Mouse (Mus musculus) embryonic fibroblast, embryonic 13.5 days (primary cell): ENCODE data around the gene Cd79b. TPM values are rescaled to one million over a fixed set of nuclear protein-coding genes. Genes with fewer than 3 reads are reported as not detected.
A peak's percentile ranks its signal among the peaks of the same experiment; 100 is the strongest.

ENCODE experiments used
- H3K27ac ChIP-seq: 2 replicates; pipeline ENCODE4 v1.5.1; 2012; ENCODE audit warnings: low read length, control low read depth, inconsistent platforms; ENCODE audit not compliant: insufficient read depth
- H3K4me1 ChIP-seq: 2 replicates; pipeline ENCODE4 v1.6.1; 2011; ENCODE audit warnings: low read length; ENCODE audit not compliant: control insufficient read depth, insufficient read depth
- H3K4me3 ChIP-seq: 2 replicates; pipeline ENCODE4 v1.5.1; 2011; ENCODE audit warnings: mild to moderate bottlenecking, control low read depth, low read length; ENCODE audit not compliant: insufficient read depth
- CTCF ChIP-seq: IDR thresholded peaks from 2 replicates; pipeline ENCODE4 v1.5.1; 2011; ENCODE audit warnings: mild to moderate bottlenecking, control low read depth, low read length, moderate library complexity, borderline replicate concordance; ENCODE audit not compliant: insufficient read depth
- POLR2A ChIP-seq: IDR thresholded peaks from 2 replicates; pipeline ENCODE4 v1.6.1; 2011; ENCODE audit warnings: low read depth, mild to moderate bottlenecking, control low read depth, low read length, moderate library complexity
- polyA plus RNA-seq: library from polyadenylated mRNA; stranded (reverse); fragments of >200 nt; gene quantifications from 2 replicates; pipeline ENCODE4 v1.2.4, GENCODE M21; 2011; ENCODE audit warnings: low read depth; ENCODE audit not compliant: missing spikeins, insufficient read length

Gene Cd79b
- polyA plus RNA-seq, 1 experiment: not detected

- no peak for TF ChIP-seq POLR2A
- no peak for TF ChIP-seq CTCF
- H3K4me1 ChIP-seq: no peaks in the 10 kb centered on the region
- H3K27ac ChIP-seq: no peak overlapping the region
- H3K4me3 ChIP-seq: no peak overlapping the region
Observed at GRCm38 (mm10) chr11:106338870-106339269, 24.3 kb upstream of the Cd79b start.

- Histone ChIP-seq H3K4me3 (no peak overlapping the region), H3K4me1 (no peaks in the 10 kb centered on the region), H3K27ac (no peak overlapping the region)
- TF ChIP-seq POLR2A (no peak), CTCF (no peak)
Observed at GRCm38 (mm10) chr11:106338029-106338428, 23.5 kb upstream of the Cd79b start.

- Histone ChIP-seq H3K4me3 (no peak overlapping the region), H3K4me1 (no peaks in the 10 kb centered on the region), H3K27ac (no peak overlapping the region)
- TF ChIP-seq CTCF (no peak), POLR2A (no peak)
Observed at GRCm38 (mm10) chr11:106334066-106334465, 19.5 kb upstream of the Cd79b start.

GRCm38 (mm10) chr11:106332458-106332857, 17.9 kb upstream of the Cd79b start:
- Histone ChIP-seq H3K27ac (no peak overlapping the region), H3K4me3 (no peak overlapping the region), H3K4me1 (no peaks in the 10 kb centered on the region)
- no peak for TF ChIP-seq CTCF
- TF ChIP-seq POLR2A: no peak

GRCm38 (mm10) chr11:106329682-106330081, 15.1 kb upstream of the Cd79b start:
- H3K4me1 ChIP-seq: no peaks in the 10 kb centered on the region
- H3K4me3 ChIP-seq: no peak overlapping the region
- TF ChIP-seq POLR2A (no peak), CTCF (no peak)
- no peak overlapping the region for H3K27ac ChIP-seq

- Histone ChIP-seq H3K27ac (no peak overlapping the region), H3K4me3 (no peak overlapping the region), H3K4me1 (no peaks in the 10 kb centered on the region)
- TF ChIP-seq CTCF: no peak
- TF ChIP-seq POLR2A: no peak
Observed at GRCm38 (mm10) chr11:106329128-106329527, 14.6 kb upstream of the Cd79b start.

GRCm38 (mm10) chr11:106328521-106328920, 14.0 kb upstream of the Cd79b start:
- no peak overlapping the region for H3K27ac ChIP-seq
- no peak for TF ChIP-seq POLR2A
- H3K4me3 ChIP-seq: no peak overlapping the region
- no peaks in the 10 kb centered on the region for H3K4me1 ChIP-seq

- Histone ChIP-seq H3K27ac (no peak overlapping the region), H3K4me1 (no peaks in the 10 kb centered on the region), H3K4me3 (no peak overlapping the region)
- TF ChIP-seq POLR2A (no peak), CTCF (no peak)
Observed at GRCm38 (mm10) chr11:106326475-106326874, 11.9 kb upstream of the Cd79b start.

- Histone ChIP-seq H3K4me1 (no peaks in the 10 kb centered on the region), H3K27ac (no peak overlapping the region), H3K4me3 (no peak overlapping the region)
- peak; percentile 68 for TF ChIP-seq CTCF
- no peak for TF ChIP-seq POLR2A
Observed at GRCm38 (mm10) chr11:106325566-106326206, 11.1 kb upstream of the Cd79b start.

- TF ChIP-seq CTCF (no peak), POLR2A (no peak)
- no peak overlapping the region for H3K27ac ChIP-seq
- no peaks in the 10 kb centered on the region for H3K4me1 ChIP-seq
- H3K4me3 ChIP-seq: no peak overlapping the region
Observed at GRCm38 (mm10) chr11:106324858-106325257, 10.3 kb upstream of the Cd79b start.
